Mouse (Mus musculus) hindbrain, embryonic 11.5 days (tissue): ENCODE data around the gene Glrp1. TPM values are rescaled to one million over a fixed set of nuclear protein-coding genes. Genes with fewer than 3 reads are reported as not detected.

Source experiments
- ATAC-seq: fragments of 200-750 bp; cut with Nextera tagmentation; 2 replicates; pipeline ENCODE4 v1.8.0; 2017; ENCODE audit warnings: mild to moderate bottlenecking, moderate TSS enrichment, moderate library complexity; ENCODE audit not compliant: low FRiP score
- DNase-seq: peaks from one replicate; pipeline ENCODE4 v3.0.0-alpha.2; 2015; ENCODE audit warnings: low spot score
- H3K27ac ChIP-seq: fragments of 300-500 bp; sonication (generic); 2 replicates; pipeline ENCODE4 v1.5.1; 2014; ENCODE audit warnings: mild to moderate bottlenecking, low read depth, low read length
- H3K27me3 ChIP-seq: fragments of 300-500 bp; sonication (generic); 2 replicates; pipeline ENCODE4 v1.6.1; 2014; ENCODE audit warnings: mild to moderate bottlenecking, low read length, moderate library complexity, mixed read lengths; ENCODE audit not compliant: control insufficient read depth, insufficient read depth
- H3K36me3 ChIP-seq: fragments of 300-500 bp; sonication (generic); 2 replicates; pipeline ENCODE4 v1.6.1; 2014; ENCODE audit warnings: mild to moderate bottlenecking, low read length, moderate library complexity, mixed read lengths; ENCODE audit not compliant: control insufficient read depth, insufficient read depth
- H3K4me1 ChIP-seq: fragments of 300-500 bp; sonication (generic); replicated peaks from 2 replicates; pipeline ENCODE4 v1.6.1; 2014; ENCODE audit warnings: low read length, mixed read lengths; ENCODE audit not compliant: control insufficient read depth, insufficient read depth
- H3K4me2 ChIP-seq: fragments of 300-500 bp; sonication (generic); replicated peaks from 2 replicates; pipeline ENCODE4 v1.6.1; 2014; ENCODE audit warnings: mild to moderate bottlenecking, low read depth, low read length
- H3K4me3 ChIP-seq: fragments of 300-500 bp; sonication (generic); 2 replicates; pipeline ENCODE4 v1.5.1; 2014; ENCODE audit warnings: low read depth, low read length
- H3K9ac ChIP-seq: fragments of 300-500 bp; sonication (generic); 2 replicates; pipeline ENCODE4 v1.6.1; 2014; ENCODE audit warnings: low read depth, low read length
- H3K9me3 ChIP-seq: fragments of 300-500 bp; sonication (generic); 2 replicates; pipeline ENCODE4 v1.6.1; 2016; ENCODE audit warnings: low read length; ENCODE audit not compliant: control insufficient read depth
- WGBS: fragments of 180-500 bp; shearing (Covaris S2); extraction: QIAGEN DNeasy Blood & Tissue Kit; methylation state at CpG from one replicate; pipeline ENCODE4 v1.1.7; 2014; 5-methylcytosine and 5-hydroxymethylcytosine counted together
- polyA plus RNA-seq: library from polyadenylated mRNA; unstranded; fragments of >200 nt; fragmentation: Nextera tagmentation; extraction: Ambion mirVana; gene quantifications from 2 replicates; pipeline ENCODE4 v1.2.1, GENCODE M21; 2014

Glrp1 gene
- polyA plus RNA-seq, 1 experiment from 2014 or later, result not detected

DNA sequence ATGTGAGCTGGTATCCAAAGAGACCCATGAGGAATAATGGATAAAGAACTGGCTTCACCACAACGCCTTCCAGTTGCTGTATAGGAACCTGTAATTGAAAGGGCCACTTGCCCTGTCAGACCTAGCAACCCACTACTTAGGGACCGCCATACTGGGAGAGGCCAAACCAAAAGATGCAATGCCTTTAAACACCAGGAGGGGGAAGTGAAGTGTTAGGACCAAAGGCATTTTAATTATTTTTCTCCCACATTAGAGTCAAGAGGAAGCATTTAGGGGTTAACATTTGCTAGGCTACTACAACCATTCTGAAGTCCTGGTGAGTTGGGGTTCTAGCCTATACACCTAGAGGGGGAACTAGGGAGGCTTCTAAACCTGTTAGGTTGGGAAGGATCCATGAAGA, 36.0 kb downstream of the Glrp1 start:
- ATAC-seq (no peak), DNase-seq (peak; percentile 36)
- Histone ChIP-seq H3K36me3 (no peaks in the 10 kb centered on the region), H3K9me3 (no peaks in the 10 kb centered on the region), H3K9ac (no peak overlapping the region), H3K27ac (no peak overlapping the region), H3K4me1 (no peaks in the 10 kb centered on the region), H3K4me2 (no peak overlapping the region), H3K4me3 (no peak overlapping the region), H3K27me3 (no peaks in the 10 kb centered on the region)
- WGBS, result 68% methylated on average over 2 of the region's 2 CpGs

DNA sequence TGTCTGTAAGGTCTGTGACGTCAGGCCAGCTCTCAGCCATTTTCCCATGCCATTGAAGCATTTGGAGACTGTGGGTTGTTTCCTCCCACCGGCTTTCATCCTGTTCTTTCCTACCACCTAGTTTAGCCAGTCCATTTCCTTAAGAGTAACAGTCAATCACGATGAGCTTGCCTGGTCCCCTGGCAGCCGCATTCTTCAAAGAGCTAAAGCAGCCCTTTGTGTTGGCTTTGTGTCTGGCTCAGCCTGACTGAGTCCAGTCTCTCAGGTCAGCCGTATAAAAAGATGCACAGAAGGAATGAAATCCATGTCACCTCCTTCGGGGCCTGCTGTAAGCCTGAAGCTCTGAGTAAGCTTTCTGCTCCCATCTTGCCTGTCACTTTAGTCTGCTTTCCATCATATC, 37.6 kb downstream of the Glrp1 start:
- ATAC-seq (no peak), DNase-seq (no peak)
- H3K27me3 ChIP-seq, result no peaks in the 10 kb centered on the region
- H3K36me3 ChIP-seq, result no peaks in the 10 kb centered on the region
- H3K4me3 ChIP-seq, result no peak overlapping the region
- H3K9me3 ChIP-seq, result no peaks in the 10 kb centered on the region
- no peak overlapping the region for H3K27ac ChIP-seq
- no peak overlapping the region for H3K9ac ChIP-seq
- WGBS, result 18% methylated on average over 6 of the region's 6 CpGs
- no peaks in the 10 kb centered on the region for H3K4me1 ChIP-seq
- H3K4me2 ChIP-seq, result no peak overlapping the region

DNA sequence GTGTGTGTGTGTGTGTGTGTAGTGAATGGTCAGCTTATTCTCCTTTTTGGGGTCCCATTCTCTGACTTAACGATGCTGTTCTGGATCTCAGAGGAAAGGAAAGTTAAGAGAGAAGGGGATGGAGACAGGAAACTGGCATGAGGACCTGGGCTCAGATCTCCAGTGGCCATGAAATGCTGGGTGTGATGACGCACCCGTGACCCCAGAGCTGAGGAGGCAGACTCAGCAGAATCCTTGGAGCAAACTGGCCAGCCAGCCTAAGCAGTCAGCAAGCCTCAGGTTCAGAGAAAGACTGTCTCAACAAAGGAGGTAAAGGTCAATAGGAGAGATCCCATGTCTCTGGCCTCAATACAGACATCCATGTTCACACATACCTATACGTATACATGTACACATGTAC, 40.1 kb downstream of the Glrp1 start:
- DNase-seq, result no peak
- Histone ChIP-seq H3K27ac (no peak overlapping the region), H3K4me1 (no peaks in the 10 kb centered on the region), H3K4me3 (no peak overlapping the region), H3K9ac (no peak overlapping the region), H3K27me3 (no peaks in the 10 kb centered on the region), H3K36me3 (no peaks in the 10 kb centered on the region), H3K9me3 (no peaks in the 10 kb centered on the region), H3K4me2 (no peak overlapping the region)
- 95% methylated on average over 4 of the region's 4 CpGs for WGBS
- ATAC-seq, result no peak

DNA sequence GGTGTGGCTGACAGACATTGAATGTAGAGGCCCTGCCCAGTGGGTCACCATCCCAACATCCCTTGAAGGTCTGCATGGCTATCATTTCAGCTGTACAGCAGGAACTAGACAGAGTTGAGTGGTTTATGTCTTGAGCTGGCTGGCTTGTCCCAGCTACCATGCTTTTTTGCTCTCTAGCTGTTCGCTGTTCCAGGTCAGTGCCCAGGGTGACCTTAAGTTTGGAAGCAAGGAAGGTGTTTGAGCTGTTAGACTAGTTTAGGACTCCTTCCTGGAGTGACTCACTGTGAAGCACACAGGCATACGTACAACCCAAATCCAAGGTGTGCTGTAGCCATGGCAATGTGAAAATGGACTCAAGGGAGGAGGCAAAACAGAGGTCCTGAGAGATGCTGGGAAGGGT, 41.5 kb downstream of the Glrp1 start:
- Histone ChIP-seq H3K27ac (no peak overlapping the region), H3K4me2 (no peak overlapping the region), H3K27me3 (no peaks in the 10 kb centered on the region), H3K9me3 (no peaks in the 10 kb centered on the region), H3K36me3 (no peaks in the 10 kb centered on the region), H3K4me3 (no peak overlapping the region), H3K9ac (no peak overlapping the region), H3K4me1 (no peaks in the 10 kb centered on the region)
- ATAC-seq, result no peak
- no peak for DNase-seq
- 93% methylated on average over 2 of the region's 2 CpGs for WGBS

DNA sequence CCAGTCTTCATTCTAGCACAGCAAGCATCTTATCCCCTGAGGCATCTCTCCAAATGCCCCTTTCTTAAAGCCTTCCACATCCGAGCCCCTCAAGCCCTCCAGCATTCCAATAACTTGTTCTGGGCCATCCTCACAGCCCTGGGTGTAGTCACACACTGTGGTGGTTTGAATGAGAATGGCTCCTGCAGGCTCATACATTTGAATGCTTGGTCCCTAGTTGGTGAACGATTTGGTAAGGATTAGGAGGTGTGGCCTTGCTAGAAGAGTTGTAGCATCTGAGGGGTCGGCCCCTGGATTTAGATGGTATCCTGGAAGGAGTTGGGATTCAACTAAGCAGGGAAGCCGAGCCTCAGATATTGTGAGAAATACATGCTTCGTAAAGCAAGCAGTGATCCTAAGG, 42.0 kb downstream of the Glrp1 start:
- no peak overlapping the region for H3K9ac ChIP-seq
- H3K9me3 ChIP-seq, result no peaks in the 10 kb centered on the region
- WGBS, result 86% methylated on average over 5 of the region's 5 CpGs
- H3K27me3 ChIP-seq, result no peaks in the 10 kb centered on the region
- no peaks in the 10 kb centered on the region for H3K4me1 ChIP-seq
- DNase-seq (no peak), ATAC-seq (no peak)
- no peaks in the 10 kb centered on the region for H3K36me3 ChIP-seq
- no peak overlapping the region for H3K27ac ChIP-seq
- no peak overlapping the region for H3K4me2 ChIP-seq
- no peak overlapping the region for H3K4me3 ChIP-seq

DNA sequence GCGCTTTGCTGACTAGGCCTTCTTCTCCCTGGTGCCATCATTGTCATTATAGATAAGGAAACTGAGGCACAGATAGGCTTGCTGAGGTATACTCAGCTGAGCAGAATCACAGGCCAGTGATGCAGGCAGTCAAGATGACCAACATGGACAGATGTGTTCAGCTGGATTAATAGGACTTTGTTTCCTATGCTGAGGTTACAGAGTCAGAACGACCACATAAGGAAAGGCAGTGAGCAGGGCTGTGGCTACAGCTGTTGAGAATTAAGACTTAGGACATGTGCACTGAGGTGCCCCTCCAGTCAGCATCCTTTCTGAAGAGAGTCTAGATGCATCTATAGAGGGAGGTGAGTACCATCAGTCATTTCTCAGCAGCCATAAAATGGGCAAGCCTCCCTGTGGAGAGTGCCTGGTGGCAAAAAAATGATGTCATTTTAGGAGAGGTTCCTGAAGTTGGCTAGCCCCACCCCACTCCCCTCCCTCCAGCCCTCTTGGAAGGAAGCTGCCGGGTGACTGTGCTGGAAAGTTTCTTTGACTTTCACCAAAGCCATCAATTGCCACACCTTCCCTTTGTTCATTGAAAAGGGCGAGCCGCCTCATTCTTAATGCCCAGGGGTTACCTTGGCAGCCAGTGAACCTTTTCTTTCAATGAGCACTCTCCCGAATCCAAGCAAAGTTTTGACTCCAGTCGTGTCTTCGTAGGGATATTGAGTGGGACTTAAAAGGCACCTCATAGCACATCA, 43.4 kb downstream of the Glrp1 start:
- Histone ChIP-seq H3K4me3 (no peak overlapping the region), H3K9me3 (no peaks in the 10 kb centered on the region)

DNA sequence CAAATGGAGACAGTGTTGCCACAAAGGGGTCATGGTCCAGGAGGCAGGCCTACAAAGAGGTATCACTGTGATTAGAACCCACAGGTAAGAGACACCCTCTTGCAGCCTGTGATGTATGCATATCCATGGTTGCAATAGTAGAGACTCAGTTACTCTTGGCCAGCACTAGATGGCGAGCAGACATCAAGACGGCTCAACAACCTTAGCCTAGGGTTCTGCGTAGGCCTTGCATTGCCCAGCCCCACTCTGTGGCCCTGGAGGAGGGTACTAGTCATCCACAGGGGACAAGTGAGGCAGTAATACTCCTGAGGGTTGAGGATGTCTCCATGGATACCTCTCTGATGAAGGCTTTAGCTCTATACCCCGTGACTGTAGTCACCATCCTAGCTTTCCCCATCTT, 44.1 kb downstream of the Glrp1 start:
- DNase-seq, result no peak
- WGBS, result 73% methylated on average over 4 of the region's 4 CpGs
- H3K36me3 ChIP-seq, result no peaks in the 10 kb centered on the region
- H3K27me3 ChIP-seq, result no peaks in the 10 kb centered on the region
- no peaks in the 10 kb centered on the region for H3K9me3 ChIP-seq
- no peak overlapping the region for H3K9ac ChIP-seq
- no peak overlapping the region for H3K27ac ChIP-seq
- no peaks in the 10 kb centered on the region for H3K4me1 ChIP-seq
- no peak overlapping the region for H3K4me3 ChIP-seq
- H3K4me2 ChIP-seq, result no peak overlapping the region
- no peak for ATAC-seq

More for the DNA sequence above, 43.4 kb downstream of the Glrp1 start:
- H3K27me3 ChIP-seq, result no peaks in the 10 kb centered on the region
- ATAC-seq (no peak), DNase-seq (no peak)
- no peak overlapping the region for H3K27ac ChIP-seq
- no peak overlapping the region for H3K4me2 ChIP-seq
- H3K4me1 ChIP-seq, result no peaks in the 10 kb centered on the region
- WGBS, result 74% methylated on average over 8 of the region's 8 CpGs
- H3K9ac ChIP-seq, result no peak overlapping the region
- H3K36me3 ChIP-seq, result no peaks in the 10 kb centered on the region

DNA sequence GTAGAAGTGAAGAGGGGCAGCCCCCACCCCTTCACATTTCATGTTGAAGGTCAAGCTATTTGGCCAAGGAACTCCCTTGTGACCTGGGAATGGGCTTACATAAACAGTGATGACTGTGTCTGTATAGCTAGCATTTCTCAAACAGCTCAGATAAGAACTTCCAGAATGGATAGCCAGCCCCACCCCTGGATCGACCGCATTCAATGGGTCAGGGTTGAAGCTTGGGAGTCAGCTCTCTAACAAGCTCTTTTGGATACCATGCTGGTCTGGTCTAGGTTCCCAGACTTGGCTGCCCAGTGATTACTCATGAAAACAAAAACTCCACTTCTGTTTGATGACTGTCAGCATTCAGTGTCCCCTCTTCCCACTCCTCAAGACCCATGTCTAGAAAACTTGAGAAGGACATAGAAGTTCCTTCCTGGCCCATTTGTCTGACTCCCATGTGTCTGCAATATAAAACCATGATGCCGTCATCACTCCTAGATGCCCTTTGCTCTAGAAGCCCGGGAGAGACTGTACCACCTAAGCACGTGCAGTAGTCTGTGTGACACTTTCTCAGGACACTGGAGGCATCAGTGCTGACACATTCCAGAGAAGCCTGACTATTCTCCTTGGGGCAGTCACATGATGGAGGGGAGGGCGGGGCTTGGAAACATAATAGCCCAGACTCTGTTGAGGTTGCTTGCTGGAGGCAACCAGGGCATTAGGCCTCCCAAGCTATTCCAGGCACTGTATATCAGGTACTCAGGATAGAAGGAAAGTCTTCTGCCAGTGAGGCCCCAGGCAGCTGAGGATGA, 45.6 kb downstream of the Glrp1 start:
- Histone ChIP-seq H3K27ac (no peak overlapping the region), H3K4me1 (no peaks in the 10 kb centered on the region), H3K9me3 (no peaks in the 10 kb centered on the region), H3K9ac (no peak overlapping the region), H3K36me3 (no peaks in the 10 kb centered on the region), H3K4me3 (no peak overlapping the region), H3K4me2 (no peak overlapping the region), H3K27me3 (no peaks in the 10 kb centered on the region)
- whole genome bisulfite sequencing, result 68% methylated on average over 6 of the region's 6 CpGs
- DNase-seq, result no peak
- no peak for ATAC-seq

DNA sequence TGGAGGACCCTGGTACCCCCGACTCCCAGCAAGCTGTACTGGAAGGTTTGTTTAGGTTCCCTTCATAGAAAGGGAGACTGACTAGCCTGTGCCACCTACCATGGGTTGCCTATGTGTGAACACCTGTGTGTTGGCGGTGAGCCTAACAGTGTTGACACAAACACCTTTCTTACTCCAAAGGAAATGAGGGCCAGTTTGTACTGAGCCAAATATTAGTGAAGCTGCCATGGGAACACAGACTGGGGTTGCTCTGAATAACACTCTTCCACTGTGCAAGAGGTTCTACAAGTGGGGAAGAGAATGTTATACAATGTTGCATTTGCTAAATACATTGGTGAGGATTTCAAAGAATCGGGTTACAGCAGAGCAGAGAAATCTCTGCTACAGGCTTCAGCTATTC, 46.6 kb downstream of the Glrp1 start:
- ATAC-seq, result no peak
- 89% methylated on average over 3 of the region's 3 CpGs for WGBS

More for the DNA sequence above, 46.6 kb downstream of the Glrp1 start:
- H3K4me2 ChIP-seq, result no peak overlapping the region
- no peak overlapping the region for H3K4me3 ChIP-seq
- H3K9me3 ChIP-seq, result no peaks in the 10 kb centered on the region
- H3K27me3 ChIP-seq, result no peaks in the 10 kb centered on the region
- H3K27ac ChIP-seq, result no peak overlapping the region
- no peaks in the 10 kb centered on the region for H3K4me1 ChIP-seq
- no peak for DNase-seq
- no peaks in the 10 kb centered on the region for H3K36me3 ChIP-seq
- no peak overlapping the region for H3K9ac ChIP-seq
